Mouse (Mus musculus): ENCODE data around the gene Cd2. TPM values are rescaled to one million over a fixed set of nuclear protein-coding genes. Genes with fewer than 3 reads are reported as not detected.

The Cd2 gene
- polyA plus RNA-seq, 1 experiment = 3.8 TPM

DNA sequence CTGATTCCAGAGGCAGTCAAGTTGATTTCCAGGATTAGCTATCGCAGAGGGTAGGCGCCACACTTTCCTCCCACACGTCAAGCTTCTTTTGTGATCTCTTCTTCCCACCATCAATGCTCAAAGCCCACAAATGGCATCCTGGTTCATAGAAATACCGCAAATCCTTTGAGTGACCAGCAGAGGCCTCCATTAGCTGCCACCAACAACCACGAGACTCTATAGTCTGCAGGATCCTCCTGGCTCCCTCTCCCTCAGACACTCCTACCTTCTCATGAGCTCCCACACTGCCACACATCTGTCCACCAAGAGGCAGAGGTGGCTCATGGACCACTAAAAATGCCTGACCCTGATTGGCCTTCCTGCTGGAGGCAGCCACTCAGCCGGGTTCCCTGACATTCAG, 27.2 kb upstream of the Cd2 start:
- H3K4me3 ChIP-seq (ENCODE audit: insufficient read depth, low read depth, low read length) = no peak overlapping the region
- no peaks in the 10 kb centered on the region for H3K27me3 ChIP-seq (replicated peaks; ENCODE audit: control insufficient read depth, insufficient read depth, low read length)
- no peaks in the 10 kb centered on the region for H3K4me1 ChIP-seq (ENCODE audit: control insufficient read depth, insufficient read depth, low read length)
- no peak for DNase-seq
- no peak for TF ChIP-seq POLR2A (IDR thresholded peaks at IDR 0.05; ENCODE audit: low read depth, low read length)
- TF ChIP-seq CTCF (conservative IDR thresholded peaks at IDR 0.05; ENCODE audit: insufficient read depth, insufficient read length, low read depth, low read length) = no peak
- H3K27ac ChIP-seq (ENCODE audit: insufficient read depth, low read depth, low read length) = no peak overlapping the region
- WGBS = 72% methylated on average over 6 of the region's 6 CpGs
- no peaks in the 10 kb centered on the region for H3K36me3 ChIP-seq (ENCODE audit: control insufficient read depth, insufficient read depth, low read length)

DNA sequence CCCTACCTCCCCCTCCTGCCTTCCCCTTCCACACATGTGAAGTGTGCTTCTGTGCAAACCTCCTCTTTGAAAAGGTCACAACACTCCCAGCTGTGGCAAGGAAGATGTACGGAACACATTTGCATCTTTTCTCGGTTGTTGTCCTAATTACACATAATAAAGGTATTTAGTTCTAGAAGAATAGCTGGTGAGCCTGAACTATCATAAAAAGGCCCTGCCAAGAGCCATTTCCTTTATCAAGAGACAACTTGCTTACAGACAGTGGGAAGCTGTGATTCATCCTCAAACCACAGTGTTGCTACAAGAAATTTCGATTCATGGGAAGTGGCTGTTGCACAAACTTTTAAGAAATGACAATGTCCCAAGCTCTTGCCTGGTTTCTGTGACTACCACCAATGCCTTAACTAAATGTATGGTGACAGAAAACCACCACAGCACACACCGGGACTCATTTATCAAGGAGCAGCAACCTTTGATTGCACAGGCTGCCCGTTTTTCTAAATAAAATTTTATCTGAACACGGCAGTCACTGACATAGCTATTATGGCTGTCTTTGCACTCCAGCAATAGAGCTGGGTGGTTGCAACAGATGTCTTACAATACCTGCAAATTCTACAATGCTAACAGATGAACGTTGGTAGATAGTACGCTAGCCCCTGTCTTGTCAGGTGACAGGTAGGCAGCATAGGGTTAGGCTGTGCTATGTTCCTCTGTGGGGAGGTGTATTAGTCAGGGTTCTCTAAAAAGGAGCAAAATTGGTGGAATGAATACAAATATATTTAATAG, 25.7 kb upstream of the Cd2 start:
- TF ChIP-seq CTCF (conservative IDR thresholded peaks at IDR 0.05; ENCODE audit: insufficient read depth, insufficient read length, low read depth, low read length) = no peak
- TF ChIP-seq POLR2A (IDR thresholded peaks at IDR 0.05; ENCODE audit: low read depth, low read length) = no peak

DNA sequence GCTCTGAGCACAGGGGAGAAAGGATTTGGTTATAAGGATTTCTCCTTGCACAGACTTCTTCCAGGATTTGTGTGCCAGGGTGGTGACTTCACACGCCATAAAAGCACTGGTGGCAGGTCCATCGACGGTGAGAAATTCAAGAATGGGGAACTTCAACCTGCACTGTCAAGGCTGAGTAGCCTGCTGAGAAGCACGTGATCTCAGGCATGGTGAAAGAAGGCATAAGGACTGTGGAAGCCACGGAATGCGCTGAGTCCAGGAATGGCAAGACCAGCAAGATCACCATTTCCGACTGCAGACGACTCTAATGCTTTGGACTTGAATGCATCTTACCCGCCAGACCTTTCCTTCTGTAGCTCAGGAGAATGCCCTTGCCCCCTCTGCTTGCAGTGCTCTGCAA, 23.2 kb upstream of the Cd2 start:
- H3K27ac ChIP-seq (ENCODE audit: insufficient read depth, low read depth, low read length) = no peak overlapping the region
- H3K36me3 ChIP-seq (ENCODE audit: control insufficient read depth, insufficient read depth, low read length) = no peaks in the 10 kb centered on the region
- 17% methylated on average over 9 of the region's 9 CpGs for WGBS
- no peaks in the 10 kb centered on the region for H3K4me1 ChIP-seq (ENCODE audit: control insufficient read depth, insufficient read depth, low read length)
- H3K4me3 ChIP-seq (ENCODE audit: insufficient read depth, low read depth, low read length) = no peak overlapping the region
- DNase-seq = peak; percentile 58
- TF ChIP-seq CTCF (conservative IDR thresholded peaks at IDR 0.05; ENCODE audit: insufficient read depth, insufficient read length, low read depth, low read length) = no peak
- no peaks in the 10 kb centered on the region for H3K27me3 ChIP-seq (replicated peaks; ENCODE audit: control insufficient read depth, insufficient read depth, low read length)

More for the DNA sequence above, 25.7 kb upstream of the Cd2 start:
- Histone ChIP-seq H3K4me1 (ENCODE audit: control insufficient read depth, insufficient read depth, low read length) (no peaks in the 10 kb centered on the region), H3K36me3 (ENCODE audit: control insufficient read depth, insufficient read depth, low read length) (no peaks in the 10 kb centered on the region), H3K4me3 (ENCODE audit: insufficient read depth, low read depth, low read length) (no peak overlapping the region), H3K27ac (ENCODE audit: insufficient read depth, low read depth, low read length) (no peak overlapping the region), H3K27me3 (replicated peaks; ENCODE audit: control insufficient read depth, insufficient read depth, low read length) (no peaks in the 10 kb centered on the region)
- DNase-seq = no peak
- 83% methylated on average over 8 of the region's 8 CpGs for WGBS

DNA sequence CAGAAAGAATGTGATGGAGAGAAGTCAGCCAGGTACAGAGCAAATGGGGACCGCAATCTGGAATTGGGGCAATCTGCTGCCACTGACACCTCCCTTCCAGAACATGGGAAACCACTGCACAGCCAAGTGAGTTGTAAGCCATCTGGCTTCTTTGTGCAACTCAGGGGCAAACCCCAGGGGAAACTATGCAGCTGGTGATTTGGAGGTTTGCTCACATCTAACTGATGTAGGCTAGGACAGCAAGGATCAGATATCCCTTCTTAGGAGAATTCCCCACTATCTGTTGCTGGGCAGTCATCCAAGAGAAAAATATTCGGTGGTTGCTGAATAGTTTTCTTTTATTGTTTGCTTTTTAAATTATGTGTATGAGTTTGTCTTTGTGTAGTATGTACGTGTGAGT, 21.9 kb upstream of the Cd2 start:
- no peaks in the 10 kb centered on the region for H3K36me3 ChIP-seq (ENCODE audit: control insufficient read depth, insufficient read depth, low read length)
- no peak overlapping the region for H3K27ac ChIP-seq (ENCODE audit: insufficient read depth, low read depth, low read length)
- no peak for TF ChIP-seq POLR2A (IDR thresholded peaks at IDR 0.05; ENCODE audit: low read depth, low read length)
- TF ChIP-seq CTCF (conservative IDR thresholded peaks at IDR 0.05; ENCODE audit: insufficient read depth, insufficient read length, low read depth, low read length) = no peak
- DNase-seq = no peak
- 62% methylated on average over 3 of the region's 3 CpGs for WGBS
- H3K4me3 ChIP-seq (ENCODE audit: insufficient read depth, low read depth, low read length) = no peak overlapping the region
- no peaks in the 10 kb centered on the region for H3K4me1 ChIP-seq (ENCODE audit: control insufficient read depth, insufficient read depth, low read length)
- no peaks in the 10 kb centered on the region for H3K27me3 ChIP-seq (replicated peaks; ENCODE audit: control insufficient read depth, insufficient read depth, low read length)

DNA sequence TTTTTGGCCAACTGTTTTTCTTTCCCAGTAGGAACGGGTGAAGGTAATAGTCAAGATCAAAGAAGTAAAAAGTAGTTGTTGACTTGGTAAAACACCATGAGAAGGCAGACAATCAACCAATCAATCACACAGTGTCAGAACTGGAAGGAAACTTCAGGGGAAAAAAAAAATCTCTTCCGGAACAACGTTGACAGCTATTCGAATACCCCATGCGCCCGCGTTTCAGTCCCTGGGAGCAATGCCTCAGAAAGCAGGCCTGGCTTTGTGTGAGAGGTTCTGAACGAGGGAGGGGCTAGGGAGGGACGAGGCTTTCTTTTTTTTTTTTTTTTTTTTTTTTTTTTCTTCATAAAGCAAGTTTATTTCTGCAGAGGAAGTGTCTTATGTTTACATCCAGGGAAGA, 18.4 kb upstream of the Cd2 start:
- 71% methylated on average over 9 of the region's 9 CpGs for WGBS
- no peak for DNase-seq
- H3K27me3 ChIP-seq (replicated peaks; ENCODE audit: control insufficient read depth, insufficient read depth, low read length) = no peaks in the 10 kb centered on the region
- TF ChIP-seq CTCF (conservative IDR thresholded peaks at IDR 0.05; ENCODE audit: insufficient read depth, insufficient read length, low read depth, low read length) (no peak), POLR2A (IDR thresholded peaks at IDR 0.05; ENCODE audit: low read depth, low read length) (no peak)
- H3K4me1 ChIP-seq (ENCODE audit: control insufficient read depth, insufficient read depth, low read length) = no peaks in the 10 kb centered on the region
- H3K4me3 ChIP-seq (ENCODE audit: insufficient read depth, low read depth, low read length) = no peak overlapping the region
- H3K36me3 ChIP-seq (ENCODE audit: control insufficient read depth, insufficient read depth, low read length) = no peaks in the 10 kb centered on the region
- no peak overlapping the region for H3K27ac ChIP-seq (ENCODE audit: insufficient read depth, low read depth, low read length)

DNA sequence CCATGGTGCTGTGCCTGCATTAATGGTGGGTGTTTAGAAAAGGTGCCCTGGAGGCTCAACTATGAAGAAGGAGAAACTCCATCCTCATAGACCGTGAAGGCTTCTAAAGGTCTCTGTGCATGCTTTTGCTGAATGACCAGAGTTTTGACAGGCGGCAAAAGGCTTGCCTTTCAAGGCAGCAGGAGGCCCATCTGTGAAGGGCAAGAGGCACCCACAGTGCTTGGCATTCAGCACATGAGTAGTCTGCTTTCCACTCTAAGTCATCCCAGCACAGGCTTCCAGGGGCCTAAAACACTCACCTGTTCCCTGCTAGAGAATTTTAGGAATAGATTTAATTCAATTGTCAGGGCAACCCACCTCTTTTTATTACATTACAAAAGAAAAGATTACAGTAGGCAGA, 17.3 kb upstream of the Cd2 start:
- no peak overlapping the region for H3K4me3 ChIP-seq (ENCODE audit: insufficient read depth, low read depth, low read length)
- H3K36me3 ChIP-seq (ENCODE audit: control insufficient read depth, insufficient read depth, low read length) = no peaks in the 10 kb centered on the region
- TF ChIP-seq CTCF (conservative IDR thresholded peaks at IDR 0.05; ENCODE audit: insufficient read depth, insufficient read length, low read depth, low read length) (no peak), POLR2A (IDR thresholded peaks at IDR 0.05; ENCODE audit: low read depth, low read length) (no peak)
- H3K27me3 ChIP-seq (replicated peaks; ENCODE audit: control insufficient read depth, insufficient read depth, low read length) = no peaks in the 10 kb centered on the region
- no peak overlapping the region for H3K27ac ChIP-seq (ENCODE audit: insufficient read depth, low read depth, low read length)
- no peak for DNase-seq
- WGBS = 83% methylated on average over 2 of the region's 2 CpGs
- no peaks in the 10 kb centered on the region for H3K4me1 ChIP-seq (ENCODE audit: control insufficient read depth, insufficient read depth, low read length)

DNA sequence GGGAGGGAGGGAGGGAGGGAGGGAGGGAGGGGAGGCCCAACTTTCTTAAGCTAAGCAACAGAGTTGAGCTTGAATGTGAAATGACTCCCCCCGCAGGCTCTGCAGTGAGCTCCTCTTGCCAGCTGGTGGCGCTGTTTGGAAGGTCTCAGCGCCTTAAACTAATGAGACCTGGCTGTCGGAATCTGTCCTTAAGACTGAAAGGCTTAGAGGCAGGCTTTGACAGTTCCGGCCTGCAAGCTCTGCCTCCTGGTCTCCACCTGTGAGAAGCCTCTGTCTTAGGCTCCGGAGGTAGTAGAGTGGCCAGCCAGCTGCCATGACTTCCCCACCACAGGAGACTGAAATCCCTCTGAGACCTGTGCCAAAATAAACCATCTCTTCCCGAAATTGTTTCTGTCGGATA, 16.4 kb upstream of the Cd2 start:
- TF ChIP-seq POLR2A (IDR thresholded peaks at IDR 0.05; ENCODE audit: low read depth, low read length) (no peak), CTCF (conservative IDR thresholded peaks at IDR 0.05; ENCODE audit: insufficient read depth, insufficient read length, low read depth, low read length) (peak; percentile 66)
- peak; percentile 56 for DNase-seq

More for the DNA sequence above, 16.4 kb upstream of the Cd2 start:
- H3K27ac ChIP-seq (ENCODE audit: insufficient read depth, low read depth, low read length) = no peak overlapping the region
- no peaks in the 10 kb centered on the region for H3K36me3 ChIP-seq (ENCODE audit: control insufficient read depth, insufficient read depth, low read length)
- H3K27me3 ChIP-seq (replicated peaks; ENCODE audit: control insufficient read depth, insufficient read depth, low read length) = no peaks in the 10 kb centered on the region
- H3K4me1 ChIP-seq (ENCODE audit: control insufficient read depth, insufficient read depth, low read length) = no peaks in the 10 kb centered on the region
- 23% methylated on average over 8 of the region's 8 CpGs for WGBS
- H3K4me3 ChIP-seq (ENCODE audit: insufficient read depth, low read depth, low read length) = no peak overlapping the region
